Mouse (Mus musculus) kidney, adult 2 months (tissue): ENCODE results near the gene Alpk3. TPM values are rescaled to one million over a fixed set of nuclear protein-coding genes. Genes with fewer than 3 reads are reported as not detected.

Experiments used
- DNase-seq: peaks from one replicate; pipeline ENCODE4 v3.0.0; 2021
- H3K27ac ChIP-seq: fragments of 200-500 bp; 2 replicates; pipeline ENCODE4 v1.5.1; 2012; ENCODE audit warnings: low read depth, low read length, control low read depth, inconsistent platforms; ENCODE audit not compliant: insufficient read depth
- H3K27me3 ChIP-seq: fragments of 200-500 bp; replicated peaks from 2 replicates; pipeline ENCODE4 v1.6.1; 2012; ENCODE audit warnings: mild to moderate bottlenecking, moderate library complexity, low read length, inconsistent platforms; ENCODE audit not compliant: control insufficient read depth, insufficient read depth
- H3K36me3 ChIP-seq: fragments of 200-500 bp; 2 replicates; pipeline ENCODE4 v1.6.1; 2012; ENCODE audit warnings: mild to moderate bottlenecking, moderate library complexity, low read length, inconsistent platforms; ENCODE audit not compliant: control insufficient read depth, insufficient read depth
- H3K4me1 ChIP-seq: fragments of 200-500 bp; 2 replicates; pipeline ENCODE4 v1.6.1; 2011; ENCODE audit warnings: low read length; ENCODE audit not compliant: control insufficient read depth, insufficient read depth
- H3K4me3 ChIP-seq: fragments of 200-500 bp; 2 replicates; pipeline ENCODE4 v1.5.1; 2011; ENCODE audit warnings: mild to moderate bottlenecking, low read depth, low read length, control low read depth; ENCODE audit not compliant: insufficient read depth
- CTCF ChIP-seq: fragments of 200-500 bp; conservative IDR thresholded peaks from 2 replicates; pipeline ENCODE4 v1.5.1; 2011; ENCODE audit warnings: low read depth, mild to moderate bottlenecking, control low read depth, low read length, moderate library complexity, mixed read lengths; ENCODE audit not compliant: insufficient read depth, insufficient read length
- POLR2A ChIP-seq: fragments of 200-500 bp; IDR thresholded peaks from one replicate; pipeline ENCODE4 v1.6.1; 2011; ENCODE audit warnings: low read depth, low read length, control low read depth
- WGBS: fragments of 180-500 bp; shearing (Covaris S2); methylation state at CpG from one replicate; pipeline ENCODE4 v1.1.7; 2018; 5-methylcytosine and 5-hydroxymethylcytosine counted together
- polyA plus RNA-seq: library from polyadenylated mRNA; depleted of rRNA; stranded (reverse); fragments of >200 nt; gene quantifications from 2 replicates; pipeline ENCODE4 v1.2.3, GENCODE M21; 2012

Alpk3 gene
- polyA plus RNA-seq, 1 experiment: 0.88 TPM

- H3K4me1 ChIP-seq: peaks cover 14% of the 10 kb centered on the region
- no peaks in the 10 kb centered on the region for H3K27me3 ChIP-seq
- TF ChIP-seq CTCF: no peak
- no peak for TF ChIP-seq POLR2A
- 72% methylated on average over 6 of the region's 6 CpGs for WGBS
- H3K4me3 ChIP-seq: no peak overlapping the region
- no peaks in the 10 kb centered on the region for H3K36me3 ChIP-seq
- no peak for DNase-seq
- H3K27ac ChIP-seq: no peak overlapping the region
These were observed 706 bp downstream of the Alpk3 start for GRCm38 (mm10) chr7:81057901-81058711.

- Histone ChIP-seq H3K4me3 (no peak overlapping the region), H3K36me3 (no peaks in the 10 kb centered on the region), H3K27me3 (no peaks in the 10 kb centered on the region), H3K4me1 (peaks cover 14% of the 10 kb centered on the region), H3K27ac (no peak overlapping the region)
- TF ChIP-seq POLR2A (no peak), CTCF (no peak)
- peak; percentile 53 for DNase-seq
- WGBS: 42% methylated on average over 9 of the region's 9 CpGs
These were observed 1.3 kb downstream of the Alpk3 start for GRCm38 (mm10) chr7:81058712-81059154.

GRCm38 (mm10) chr7:81059388-81059787 lies 2.0 kb downstream of the Alpk3 start:
- DNase-seq: no peak
- Histone ChIP-seq H3K27me3 (no peaks in the 10 kb centered on the region), H3K36me3 (no peaks in the 10 kb centered on the region), H3K27ac (no peak overlapping the region), H3K4me1 (peaks cover 14% of the 10 kb centered on the region), H3K4me3 (no peak overlapping the region)
- WGBS: 71% methylated on average over 5 of the region's 5 CpGs
- TF ChIP-seq POLR2A: no peak
- no peak for TF ChIP-seq CTCF

GRCm38 (mm10) chr7:81060908-81061307 lies 3.5 kb downstream of the Alpk3 start:
- WGBS: 86% methylated on average over 2 of the region's 2 CpGs
- H3K27me3 ChIP-seq: no peaks in the 10 kb centered on the region
- H3K36me3 ChIP-seq: no peaks in the 10 kb centered on the region
- peak; percentile 71 for DNase-seq
- no peak overlapping the region for H3K4me3 ChIP-seq
- no peak overlapping the region for H3K27ac ChIP-seq
- peaks cover 14% of the 10 kb centered on the region for H3K4me1 ChIP-seq
- TF ChIP-seq POLR2A (no peak), CTCF (peak; percentile 93)

GRCm38 (mm10) chr7:81061936-81062335 lies 4.5 kb downstream of the Alpk3 start:
- Histone ChIP-seq H3K4me1 (peaks cover 11% of the 10 kb centered on the region), H3K27ac (no peak overlapping the region), H3K27me3 (no peaks in the 10 kb centered on the region), H3K4me3 (no peak overlapping the region), H3K36me3 (no peaks in the 10 kb centered on the region)
- 32% methylated on average over 11 of the region's 11 CpGs for WGBS
- TF ChIP-seq POLR2A: no peak
- TF ChIP-seq CTCF: no peak
- DNase-seq: peak; percentile 86

GRCm38 (mm10) chr7:81063332-81063731 lies 5.9 kb downstream of the Alpk3 start:
- Histone ChIP-seq H3K27ac (no peak overlapping the region), H3K36me3 (no peaks in the 10 kb centered on the region), H3K4me3 (no peak overlapping the region), H3K4me1 (peaks cover 6% of the 10 kb centered on the region), H3K27me3 (no peaks in the 10 kb centered on the region)
- no peak for TF ChIP-seq CTCF
- no peak for TF ChIP-seq POLR2A
- no peak for DNase-seq
- 79% methylated on average over 9 of the region's 9 CpGs for WGBS

GRCm38 (mm10) chr7:81066714-81067113 lies 9.3 kb downstream of the Alpk3 start:
- no peak for DNase-seq
- WGBS: 42% methylated on average over 6 of the region's 6 CpGs
- TF ChIP-seq POLR2A (no peak), CTCF (no peak)
- H3K4me3 ChIP-seq: no peak overlapping the region
- H3K27ac ChIP-seq: no peak overlapping the region
- no peaks in the 10 kb centered on the region for H3K36me3 ChIP-seq
- H3K27me3 ChIP-seq: no peaks in the 10 kb centered on the region
- H3K4me1 ChIP-seq: no peaks in the 10 kb centered on the region
